Mouse (Mus musculus) erythroblast, adult 5-6 weeks (primary cell): ENCODE measurements around the gene Dcbld2. TPM values are rescaled to one million over a fixed set of nuclear protein-coding genes. Genes with fewer than 3 reads are reported as not detected.

ENCODE experiments used
- ATAC-seq: replicated peaks from 2 replicates; pipeline ENCODE4 v1.8.0; 2016; ENCODE audit warnings: moderate number of reproducible peaks, mild to moderate bottlenecking, moderate TSS enrichment, inconsistent platforms; ENCODE audit not compliant: poor library complexity, low FRiP score, severe bottlenecking
- total RNA-seq, 2 experiments: library from RNA; stranded (forward) in 1 of 2; stranded (reverse) in 1 of 2; fragments of 150-400 nt in 1 of 2; fragments of 200-764, 138-1000 nt in 1 of 2; gene quantifications; 2 replicates each; pipeline versions ENCODE4 v1.2.3 to v1.2.4; 2015 to 2017; ENCODE audit warnings: low replicate concordance in 2 of 2

Gene Dcbld2
- total RNA-seq, 2 experiments from 2014 or later = 0.17 to 6.3 TPM

GRCm38 (mm10) chr16:58479898-58480448 lies 71.7 kb downstream of the Dcbld2 start:
- no peak for ATAC-seq

GRCm38 (mm10) chr16:58481219-58481905 lies 73.1 kb downstream of the Dcbld2 start:
- no peak for ATAC-seq

DNA sequence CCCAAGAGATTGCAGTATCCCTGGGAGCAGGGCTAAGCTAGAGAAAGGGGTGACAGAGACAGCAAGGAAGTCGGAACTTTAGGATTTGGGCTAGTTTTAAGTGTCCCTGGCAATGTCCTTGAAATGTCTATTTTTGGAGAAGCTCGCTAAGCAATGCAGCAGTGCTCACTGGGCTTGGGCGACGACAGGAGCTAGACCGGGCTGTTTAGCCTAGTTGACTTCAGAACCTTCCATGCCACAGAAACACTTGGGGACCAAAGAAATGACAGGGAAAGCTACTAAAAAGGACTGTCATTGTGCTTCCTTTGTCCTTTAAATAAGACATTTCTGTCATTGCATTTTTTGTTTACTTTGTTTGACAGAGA lies 73.6 kb downstream of the Dcbld2 start:
- ATAC-seq = no peak

GRCm38 (mm10) chr16:58482296-58482695 lies 74.1 kb downstream of the Dcbld2 start:
- no peak for ATAC-seq

DNA sequence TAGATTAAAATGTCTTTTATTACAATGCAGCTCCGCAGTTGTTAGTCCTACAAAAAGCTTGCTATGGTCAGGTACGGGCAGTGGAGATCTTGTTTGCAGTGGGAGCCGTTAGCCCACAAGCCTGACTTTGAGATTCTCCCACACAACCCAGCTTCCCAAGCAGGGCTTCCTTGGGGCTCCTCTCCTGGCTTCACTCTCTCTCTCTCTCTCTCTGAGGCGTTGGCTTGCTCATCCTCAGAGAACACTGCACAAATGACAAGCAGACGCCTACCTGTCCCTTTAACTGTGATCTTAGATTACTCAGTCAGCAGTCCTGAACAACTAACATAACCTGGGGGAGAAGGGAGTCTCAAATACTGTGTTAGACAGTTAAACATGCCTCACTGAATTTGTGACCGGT lies 79.6 kb downstream of the Dcbld2 start:
- ATAC-seq = no peak

- no peak for ATAC-seq
Measured at GRCm38 (mm10) chr16:58496791-58497190, 88.5 kb downstream of the Dcbld2 start.

DNA sequence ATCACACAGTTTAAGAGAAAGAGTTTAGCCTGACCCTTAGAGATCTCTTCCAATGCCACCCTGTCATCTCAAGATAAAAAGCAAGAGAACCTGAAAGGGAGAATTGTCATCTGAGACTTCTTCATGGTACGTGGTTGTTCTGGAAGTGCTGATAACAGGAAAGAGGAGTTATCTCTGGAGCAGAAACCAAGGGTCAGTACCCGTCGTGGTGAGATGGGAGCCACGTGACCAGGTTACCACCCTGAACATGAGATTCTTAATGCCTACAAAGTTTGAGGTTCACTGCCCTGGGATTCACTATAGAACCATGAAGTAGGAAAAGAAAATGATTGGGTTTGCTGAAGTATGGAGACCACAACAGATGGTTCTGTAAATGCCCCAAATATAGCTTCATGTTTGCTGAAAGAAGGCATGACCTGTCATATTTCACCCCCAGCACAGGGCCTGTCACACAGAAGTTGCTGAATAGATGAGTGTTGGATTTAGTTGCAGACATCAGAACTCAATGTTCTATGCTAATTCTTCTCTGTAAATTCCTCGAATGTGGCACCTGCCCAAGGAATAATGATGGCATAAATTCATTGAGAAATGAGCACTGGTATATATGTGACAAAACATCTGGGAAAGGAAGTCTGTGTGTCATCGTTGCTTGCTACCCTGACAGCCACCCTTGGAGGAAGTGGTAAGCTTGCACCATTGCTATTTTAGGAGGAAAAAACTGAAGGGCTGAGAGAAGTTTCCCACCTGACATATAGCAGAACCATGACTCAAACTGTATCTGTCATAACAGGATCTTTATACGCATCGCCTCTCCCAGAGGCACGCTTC lies 89.9 kb downstream of the Dcbld2 start:
- peak; percentile 87 for ATAC-seq

- ATAC-seq = peak; percentile 21
Measured at GRCm38 (mm10) chr16:58499172-58499584, 90.9 kb downstream of the Dcbld2 start.

DNA sequence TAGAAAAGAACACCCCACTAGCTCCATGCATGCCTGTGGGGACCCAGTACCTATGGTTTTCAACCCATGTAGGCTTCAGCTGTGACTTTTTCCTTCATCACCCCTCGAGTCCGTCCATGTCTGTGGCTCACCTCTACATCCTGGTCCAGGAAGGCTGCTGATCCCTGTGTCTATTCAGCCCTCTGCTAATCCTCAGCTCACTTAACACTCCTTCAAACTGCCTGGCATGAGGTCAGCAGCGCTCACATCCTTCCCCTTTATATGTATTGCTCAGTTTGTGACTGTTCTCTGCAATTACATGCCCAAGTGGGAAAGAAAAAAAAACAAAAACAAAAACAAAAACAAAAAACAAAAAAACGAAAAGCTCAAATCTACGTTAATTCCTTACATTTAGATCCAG lies 91.4 kb downstream of the Dcbld2 start:
- 0 out of 2 replicates have a peak, but pooled peaks have one; percentile 1 for ATAC-seq

GRCm38 (mm10) chr16:58501760-58502301 lies 93.6 kb downstream of the Dcbld2 start:
- no peak for ATAC-seq

DNA sequence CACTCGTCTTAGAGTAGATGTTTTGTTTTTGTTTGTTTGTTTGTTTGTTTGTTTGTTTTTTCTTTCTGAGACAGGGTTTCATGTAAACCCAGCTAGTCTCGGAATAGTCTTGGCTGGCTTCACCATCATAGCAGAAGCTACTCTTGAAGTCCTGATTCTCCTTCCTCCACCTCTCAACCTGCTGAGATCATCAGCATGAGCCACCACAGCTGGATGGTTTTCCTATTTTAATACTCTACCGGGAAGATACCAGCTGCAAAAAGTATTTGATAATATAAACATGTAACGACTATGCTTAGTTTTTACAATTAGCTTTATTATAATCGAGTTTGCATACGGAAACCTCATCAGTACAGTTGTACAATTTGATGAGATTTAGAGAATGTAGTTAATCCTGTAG lies 94.3 kb downstream of the Dcbld2 start:
- no peak for ATAC-seq

GRCm38 (mm10) chr16:58504945-58505344 lies 96.7 kb downstream of the Dcbld2 start:
- no peak for ATAC-seq

DNA sequence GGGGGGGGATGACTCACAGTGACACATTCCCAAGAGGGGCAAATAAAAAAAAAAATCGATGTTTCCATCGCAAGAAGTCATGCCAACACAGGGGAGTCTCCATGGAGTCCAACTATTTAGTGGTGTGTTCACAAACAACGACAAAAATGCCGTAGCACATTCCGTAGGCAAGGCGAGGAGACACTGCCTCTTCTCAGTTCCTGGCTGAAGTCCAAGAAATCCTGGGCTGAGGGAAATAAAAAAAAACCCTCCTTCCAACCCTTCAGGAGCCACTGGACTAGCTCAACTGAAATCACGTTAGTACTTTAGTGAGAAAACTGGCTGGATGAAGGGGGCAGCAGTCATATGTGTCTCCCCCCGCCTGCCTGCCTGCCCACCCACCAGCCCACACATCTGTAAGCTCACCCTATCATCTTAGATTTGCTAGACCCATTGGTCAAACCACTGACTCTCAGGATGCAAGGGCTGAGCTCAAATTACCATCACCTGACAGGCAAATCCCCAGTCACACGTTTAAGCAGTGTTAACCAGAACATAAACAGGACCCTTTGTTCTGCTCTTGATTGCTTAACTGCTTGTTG lies 104.0 kb downstream of the Dcbld2 start:
- ATAC-seq = no peak

GRCm38 (mm10) chr16:58512887-58513286 lies 104.6 kb downstream of the Dcbld2 start:
- ATAC-seq = no peak

GRCm38 (mm10) chr16:58513755-58514154 lies 105.5 kb downstream of the Dcbld2 start:
- no peak for ATAC-seq

- peak; percentile 88 for ATAC-seq
Measured at GRCm38 (mm10) chr16:58514565-58514964, 106.3 kb downstream of the Dcbld2 start.

GRCm38 (mm10) chr16:58516161-58516560 lies 107.9 kb downstream of the Dcbld2 start:
- no peak for ATAC-seq

- ATAC-seq = no peak
Measured at GRCm38 (mm10) chr16:58516960-58517798, 108.9 kb downstream of the Dcbld2 start.
